Mouse (Mus musculus) layer of hippocampus, adult 9-11 months (tissue): ENCODE data around the gene Trim40.
A peak's percentile ranks its signal among the peaks of the same experiment; 100 is the strongest.

ENCODE experiments used
- DNase-seq: peaks from one replicate; pipeline ENCODE4 v3.0.0; 2022

Gene Trim40

GRCm38 (mm10) chr17:36890073-36890903 is at the start of gene Trim40:
Trim40 (minus strand) TSS chr17:36890123.
- DNase-seq: no peak

GRCm38 (mm10) chr17:36938056-36938455 is 48.1 kb upstream of the Trim40 start:
- no peak for DNase-seq

- DNase-seq: no peak
Observed at GRCm38 (mm10) chr17:36931806-36932205, 41.9 kb upstream of the Trim40 start.

GRCm38 (mm10) chr17:36931130-36931529 is 41.2 kb upstream of the Trim40 start:
- no peak for DNase-seq

- no peak for DNase-seq
Observed at GRCm38 (mm10) chr17:36930233-36930632, 40.3 kb upstream of the Trim40 start.

GRCm38 (mm10) chr17:36929236-36929932 is 39.5 kb upstream of the Trim40 start:
- no peak for DNase-seq

GRCm38 (mm10) chr17:36927496-36928120 is 37.7 kb upstream of the Trim40 start:
- no peak for DNase-seq

GRCm38 (mm10) chr17:36923491-36923890 is 33.6 kb upstream of the Trim40 start:
- DNase-seq: no peak

GRCm38 (mm10) chr17:36922715-36923114 is 32.8 kb upstream of the Trim40 start:
- no peak for DNase-seq

- DNase-seq: no peak
Observed at GRCm38 (mm10) chr17:36920239-36920638, 30.3 kb upstream of the Trim40 start.

GRCm38 (mm10) chr17:36915076-36915475 is 25.2 kb upstream of the Trim40 start:
- DNase-seq: peak; percentile 32

GRCm38 (mm10) chr17:36914108-36914507 is 24.2 kb upstream of the Trim40 start:
- DNase-seq: peak; percentile 73

GRCm38 (mm10) chr17:36912031-36912430 is 22.1 kb upstream of the Trim40 start:
- DNase-seq: no peak

- DNase-seq: no peak
Observed at GRCm38 (mm10) chr17:36909802-36910201, 19.9 kb upstream of the Trim40 start.

GRCm38 (mm10) chr17:36908235-36908634 is 18.3 kb upstream of the Trim40 start:
- no peak for DNase-seq

GRCm38 (mm10) chr17:36903651-36904050 is 13.7 kb upstream of the Trim40 start:
- no peak for DNase-seq

- DNase-seq: no peak
Observed at GRCm38 (mm10) chr17:36900691-36901090, 10.8 kb upstream of the Trim40 start.

- peak; percentile 82 for DNase-seq
Observed at GRCm38 (mm10) chr17:36900001-36900400, 10.1 kb upstream of the Trim40 start.

GRCm38 (mm10) chr17:36899376-36899775 is 9.5 kb upstream of the Trim40 start:
- DNase-seq: no peak

- DNase-seq: no peak
Observed at GRCm38 (mm10) chr17:36897552-36898205, 7.8 kb upstream of the Trim40 start, which contains the start of gene Trim31. Trim31 (plus strand) TSS chr17:36898118.

GRCm38 (mm10) chr17:36897065-36897464 is 7.1 kb upstream of the Trim40 start:
- no peak for DNase-seq

GRCm38 (mm10) chr17:36896583-36896982 is 6.7 kb upstream of the Trim40 start:
- DNase-seq: no peak

- no peak for DNase-seq
Observed at GRCm38 (mm10) chr17:36893387-36893786, 3.5 kb upstream of the Trim40 start.
